Mouse (Mus musculus): ENCODE measurements at regions not wholly inside any gene's neighbourhood (a gene's known extent, or its start where the extent isn't known, plus 50 kb on each side); places are given as distances from the start of the nearest gene placed in this dataset.

- intact Hi-C loops (cut with DNase I): no loop called here
Observed at GRCm38 (mm10) chr1:51697265-51698192, 218.3 kb downstream of the Myo1b start.

DNA sequence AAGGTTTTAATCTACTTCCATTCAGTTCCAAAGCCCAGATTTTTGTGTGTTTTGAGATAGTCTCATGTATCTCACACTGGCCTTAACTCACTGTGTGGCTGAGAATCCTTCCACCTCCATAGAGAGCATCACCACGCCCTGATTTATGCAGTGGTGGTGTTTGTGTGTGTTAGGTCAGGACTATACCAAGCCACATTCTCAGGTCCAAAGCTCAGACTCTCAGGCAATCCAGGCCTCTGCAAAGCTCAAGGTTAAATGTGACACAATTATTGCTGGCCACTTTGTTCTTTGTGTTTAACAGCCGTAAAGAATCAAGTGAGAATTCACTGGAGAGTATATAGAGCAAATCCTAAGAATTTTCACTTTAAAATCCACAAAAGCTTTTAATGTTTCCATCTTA, 218.2 kb upstream of the Nabp1 start:
- intact Hi-C loops (cut with DNase I): no loop called here

- intact Hi-C loops (cut with DNase I): no loop called here
Observed at GRCm38 (mm10) chr1:51690878-51691277, 212.7 kb upstream of the Nabp1 start.

DNA sequence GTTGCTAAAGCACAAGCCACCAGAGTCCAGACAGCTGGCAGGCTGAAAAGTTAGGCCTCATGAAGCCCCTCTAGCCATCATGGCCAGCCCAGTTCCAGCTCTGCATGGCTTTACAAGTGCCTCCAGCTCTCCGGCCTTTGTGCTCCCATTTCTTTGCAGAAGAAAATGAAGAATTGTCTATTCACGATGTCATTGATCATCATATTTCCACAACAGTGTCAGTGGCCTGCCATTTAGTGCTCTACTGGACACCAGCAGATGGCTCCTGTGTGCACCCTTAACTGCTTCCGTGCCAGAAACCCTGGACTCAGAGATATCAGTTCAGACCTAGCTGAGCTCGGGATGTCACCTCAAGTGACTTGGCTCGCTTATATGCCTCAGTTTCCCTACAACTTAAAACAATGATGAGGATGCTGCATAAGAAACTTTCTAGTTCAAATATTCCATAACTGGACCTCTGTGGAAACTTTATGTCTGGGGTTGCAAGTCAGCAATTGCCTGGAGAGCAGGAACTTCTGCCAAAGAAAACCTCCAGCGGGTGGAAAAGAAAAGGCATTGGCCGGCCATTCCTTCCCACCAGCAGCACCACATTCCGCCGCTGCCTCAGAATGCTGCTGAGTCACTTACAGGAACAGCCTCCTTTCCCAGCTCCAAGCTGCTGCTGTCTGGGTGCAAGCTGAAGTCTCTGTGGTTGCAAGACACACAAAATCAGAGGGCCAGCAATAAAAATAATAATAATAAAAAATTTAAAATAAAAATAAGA, 211.4 kb upstream of the Nabp1 start:
- intact Hi-C loops (cut with DNase I): no loop called here

- intact Hi-C loops (cut with DNase I): no loop called here
Observed at GRCm38 (mm10) chr1:51688946-51689345, 210.7 kb upstream of the Nabp1 start.

GRCm38 (mm10) chr1:51688224-51688545, 210.0 kb upstream of the Nabp1 start:
- intact Hi-C loops (cut with DNase I): no loop called here

- intact Hi-C loops (cut with DNase I): no loop called here
Observed at GRCm38 (mm10) chr1:51687484-51688223, 209.4 kb upstream of the Nabp1 start.

- intact Hi-C loops (cut with DNase I): no loop called here
Observed at GRCm38 (mm10) chr1:51686759-51687158, 208.5 kb upstream of the Nabp1 start.

GRCm38 (mm10) chr1:51682273-51682672, 204.0 kb upstream of the Nabp1 start:
- intact Hi-C loops (cut with DNase I): no loop called here

GRCm38 (mm10) chr1:51681872-51682271, 203.6 kb upstream of the Nabp1 start:
- intact Hi-C loops (cut with DNase I): no loop called here

- intact Hi-C loops (cut with DNase I): no loop called here
Observed at GRCm38 (mm10) chr1:51680725-51681124, 202.5 kb upstream of the Nabp1 start.

DNA sequence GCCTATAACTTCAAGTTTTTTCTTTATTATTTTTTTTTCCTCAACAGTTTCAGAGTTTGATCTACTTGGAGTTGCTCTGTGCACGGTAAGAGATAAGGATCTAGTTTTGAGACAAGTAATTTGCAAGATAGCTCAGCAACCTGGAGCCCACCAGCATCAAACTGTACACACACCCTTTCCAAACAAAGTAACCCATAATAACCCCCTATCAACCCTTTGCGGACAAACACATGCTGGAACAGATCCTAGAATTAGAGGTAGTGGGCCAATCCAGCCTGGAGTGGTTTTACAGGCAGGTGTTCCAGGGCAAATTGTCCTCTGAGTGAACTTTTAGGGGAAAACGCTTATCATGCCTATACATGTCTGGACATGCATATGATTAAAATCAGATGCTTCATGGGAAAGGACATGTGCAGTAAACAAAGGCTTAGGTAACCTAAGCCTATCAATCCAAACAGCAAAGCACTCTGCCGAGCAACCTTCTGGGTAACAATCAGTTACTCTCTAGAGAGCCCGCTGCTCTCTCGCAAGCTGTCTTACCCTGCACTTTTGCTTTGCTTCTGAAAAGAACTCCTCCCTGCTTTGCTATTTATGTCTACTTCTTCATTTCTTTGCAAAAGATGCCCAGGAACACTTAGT, 200.2 kb upstream of the Nabp1 start:
- intact Hi-C loops (cut with DNase I): no loop called here

DNA sequence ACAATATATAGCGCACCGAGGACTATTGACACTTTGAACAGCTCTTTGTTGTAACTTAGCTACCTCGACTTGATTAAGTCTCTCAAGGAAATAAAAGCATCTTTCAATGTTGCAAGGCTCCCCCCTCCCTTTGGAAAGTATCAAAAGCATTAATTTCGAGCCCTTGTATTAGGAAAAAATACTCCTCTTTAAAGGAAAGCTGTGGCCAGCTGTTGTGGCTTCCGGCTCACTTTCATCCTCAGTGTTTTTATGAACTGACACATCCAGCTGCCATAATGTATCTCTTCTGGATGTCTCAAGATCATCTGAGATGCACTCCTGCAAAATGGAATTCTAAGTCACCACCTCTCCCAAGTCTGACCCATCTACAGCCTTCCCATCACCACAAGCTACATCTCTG, 199.6 kb upstream of the Nabp1 start:
- intact Hi-C loops (cut with DNase I): no loop called here

DNA sequence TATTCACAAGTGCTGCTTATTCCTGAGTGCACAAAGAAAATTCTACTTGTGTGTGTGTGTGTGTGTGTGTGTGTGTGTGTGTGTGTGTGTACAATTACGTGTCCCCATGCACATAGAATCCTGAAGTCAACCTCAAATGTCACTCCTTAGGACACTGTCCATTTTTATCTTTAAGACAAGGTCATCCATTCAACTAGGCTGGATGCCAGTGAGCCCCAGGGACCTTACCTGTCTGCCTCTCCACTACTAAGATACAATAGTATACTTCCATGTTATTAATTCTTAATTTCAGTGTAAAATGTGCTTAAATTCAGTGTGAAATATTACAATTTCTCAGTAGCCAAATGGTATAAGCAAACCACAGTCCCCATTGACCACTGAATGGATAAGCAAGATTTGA, 193.5 kb upstream of the Nabp1 start:
- intact Hi-C loops (cut with DNase I): no loop called here

- intact Hi-C loops (cut with DNase I): no loop called here
Observed at GRCm38 (mm10) chr1:51671287-51671686, 193.1 kb upstream of the Nabp1 start.

- intact Hi-C loops (cut with DNase I): no loop called here
Observed at GRCm38 (mm10) chr1:51670009-51670408, 191.8 kb upstream of the Nabp1 start.

- intact Hi-C loops (cut with DNase I): loop anchor here (2.0 kb wide), 1 partner anchor 276 kb away; no protein-coding TSS in a partner anchor
Observed at GRCm38 (mm10) chr1:51668881-51669280, 190.7 kb upstream of the Nabp1 start.

DNA sequence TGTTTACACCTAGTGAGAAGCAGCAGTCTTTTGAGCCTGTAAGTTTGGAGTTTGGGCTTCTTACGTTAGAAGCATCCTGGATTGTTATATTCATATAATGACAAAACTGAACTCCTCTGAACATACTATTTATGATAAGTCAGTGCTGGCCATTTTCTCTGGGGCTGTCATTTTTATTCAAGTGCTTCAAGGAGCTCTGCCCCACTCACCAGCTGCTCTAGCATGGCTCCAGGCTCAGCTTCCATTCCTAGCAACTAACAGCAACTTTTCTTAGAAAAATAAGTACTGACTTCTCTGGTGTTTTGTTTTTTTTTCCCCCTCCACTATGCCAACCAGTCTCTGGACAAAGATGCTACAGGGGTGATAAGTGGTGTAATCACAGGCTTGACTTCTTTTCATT, 182.3 kb upstream of the Nabp1 start:
- intact Hi-C loops (cut with DNase I): no loop called here

GRCm38 (mm10) chr1:51657203-51657602, 179.0 kb upstream of the Nabp1 start:
- intact Hi-C loops (cut with DNase I): no loop called here

- intact Hi-C loops (cut with DNase I): no loop called here
Observed at GRCm38 (mm10) chr1:51650653-51650995, 172.4 kb upstream of the Nabp1 start.

GRCm38 (mm10) chr1:51649963-51650652, 171.9 kb upstream of the Nabp1 start:
- intact Hi-C loops (cut with DNase I): no loop called here
